Mouse (Mus musculus): ENCODE measurements around the gene Irf2bpl.

Gene Irf2bpl

GRCm38 (mm10) chr12:86859924-86860790 lies 24.4 kb downstream of the Irf2bpl start:
- no peak for DNase-seq (ENCODE audit: low read depth, low spot score)

DNA sequence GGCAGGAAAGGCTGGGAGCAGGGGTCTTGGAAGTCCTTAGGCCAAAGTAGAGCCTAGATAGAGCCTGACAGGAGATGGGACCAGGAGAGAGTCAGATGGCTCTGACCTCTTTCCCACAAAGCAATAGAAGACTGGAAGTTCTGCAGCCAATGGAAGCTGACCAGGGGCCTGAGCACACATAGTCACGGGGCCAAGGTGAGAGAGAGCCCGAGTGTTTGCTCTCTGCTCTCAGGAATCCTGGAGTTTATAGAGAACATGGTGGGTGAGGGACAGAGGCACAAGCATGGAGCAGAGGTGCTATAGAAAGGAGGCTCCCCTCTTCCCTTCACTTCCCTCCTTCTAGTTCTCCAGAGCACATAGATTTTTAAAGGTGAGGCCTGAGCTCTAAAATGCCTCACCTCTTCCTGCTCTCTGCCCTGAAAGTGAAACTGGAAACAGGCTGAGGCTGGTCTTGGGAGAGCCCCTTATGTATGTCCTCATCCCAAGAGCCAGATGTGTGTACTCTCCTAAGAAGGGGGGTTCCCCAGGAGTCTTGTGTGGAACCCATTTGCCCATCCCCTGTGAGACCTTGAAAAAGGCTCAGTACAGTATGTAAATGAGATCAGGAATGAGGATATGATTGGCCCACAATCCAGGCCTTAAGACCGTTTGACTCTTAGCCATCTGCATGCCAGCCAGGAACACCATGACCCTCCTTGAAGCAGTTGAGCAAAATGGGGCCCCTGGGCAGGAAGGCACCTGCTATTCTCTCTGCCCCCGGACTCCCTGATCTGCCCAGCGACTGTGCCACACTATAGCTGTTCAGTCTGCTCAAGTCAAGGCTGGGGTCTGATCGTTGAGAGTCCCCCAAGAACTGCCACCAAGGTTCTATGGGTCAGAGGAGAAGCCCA lies 25.4 kb downstream of the Irf2bpl start:
- no peak for DNase-seq (ENCODE audit: low read depth, low spot score)

DNA sequence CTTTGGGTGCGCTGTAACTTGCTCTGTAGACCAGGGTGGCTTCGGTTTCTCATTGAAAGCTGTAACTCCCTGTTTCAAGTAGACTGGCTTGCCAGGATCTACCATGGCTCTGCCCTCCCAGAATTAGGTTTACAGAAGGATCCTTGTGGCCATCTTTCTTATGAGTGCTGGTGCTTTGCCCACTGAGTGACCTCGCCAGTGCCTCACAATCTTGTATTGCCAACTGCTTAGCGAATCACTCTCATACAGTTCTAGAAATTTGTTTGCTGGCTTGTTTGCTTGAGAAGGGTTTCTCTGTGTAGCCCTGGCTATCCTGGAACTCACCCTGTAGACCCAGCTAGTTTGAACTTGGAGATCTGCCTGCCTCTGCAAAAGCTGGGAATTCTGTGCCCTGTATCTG lies 26.1 kb downstream of the Irf2bpl start:
- no peak for DNase-seq (ENCODE audit: low read depth, low spot score)

DNA sequence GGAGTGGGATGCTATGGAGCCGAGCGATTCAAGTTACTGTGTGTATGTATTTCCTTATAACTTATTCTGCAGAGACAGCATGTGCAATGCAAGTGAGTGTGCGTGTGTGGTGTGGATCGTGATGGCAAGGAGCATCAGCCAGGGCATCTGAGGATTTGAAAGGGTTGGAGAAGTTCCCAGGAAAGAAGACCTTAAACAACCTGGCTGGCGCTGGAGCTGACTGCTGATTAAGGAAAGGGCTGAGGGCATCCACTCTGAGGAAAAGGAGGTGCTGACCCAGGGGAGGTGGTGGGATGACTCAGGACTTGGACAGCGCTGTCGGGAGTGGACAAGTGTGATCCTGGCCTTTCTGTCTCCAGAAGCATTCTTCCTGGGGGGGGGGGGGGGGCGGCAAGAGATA lies 27.3 kb downstream of the Irf2bpl start:
- no peak for DNase-seq (ENCODE audit: low read depth, low spot score)

GRCm38 (mm10) chr12:86855670-86856069 lies 28.9 kb downstream of the Irf2bpl start:
- peak; percentile 51 for DNase-seq (ENCODE audit: low read depth, low spot score)

GRCm38 (mm10) chr12:86853516-86853915 lies 31.1 kb downstream of the Irf2bpl start:
- DNase-seq (ENCODE audit: low read depth, low spot score) = no peak

DNA sequence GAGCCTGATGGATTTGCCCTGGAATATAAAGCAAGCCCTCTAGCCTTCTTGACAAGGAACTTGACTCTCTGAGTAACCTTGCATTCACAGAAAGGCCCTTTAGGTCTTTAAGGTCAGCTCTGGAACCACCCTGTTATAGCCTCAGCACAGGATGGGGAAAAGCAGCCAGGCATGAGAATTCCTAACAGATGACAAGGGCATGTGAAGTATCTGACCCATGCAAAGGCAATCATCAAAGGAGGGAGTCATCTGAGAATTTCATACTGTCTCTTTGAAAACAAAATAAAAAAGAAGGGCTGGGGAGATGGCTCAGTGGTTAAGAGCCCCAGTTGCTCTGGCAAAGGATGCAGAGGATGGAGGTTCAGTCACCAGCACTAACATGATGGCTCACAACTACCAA lies 33.3 kb downstream of the Irf2bpl start:
- no peak for DNase-seq (ENCODE audit: low read depth, low spot score)

DNA sequence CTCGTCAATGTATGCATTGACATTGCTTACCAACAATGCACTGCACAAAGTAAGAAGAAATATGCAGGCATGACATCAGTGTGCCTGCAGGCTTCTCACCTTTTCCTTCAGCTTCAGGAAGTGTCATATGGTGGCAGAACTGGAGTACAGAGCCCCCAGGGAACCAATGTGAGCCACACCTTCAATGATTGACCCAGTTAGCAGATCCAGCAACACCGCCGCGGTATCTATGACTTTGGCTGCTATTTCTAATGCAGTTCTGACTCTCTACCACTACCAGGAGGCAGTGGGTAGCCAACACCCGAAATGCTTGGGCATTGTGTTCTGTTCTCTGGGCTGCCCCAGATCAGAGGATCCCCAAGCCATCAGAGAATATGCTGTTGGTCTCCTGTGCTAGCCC lies 33.9 kb downstream of the Irf2bpl start:
- DNase-seq (ENCODE audit: low read depth, low spot score) = no peak

DNA sequence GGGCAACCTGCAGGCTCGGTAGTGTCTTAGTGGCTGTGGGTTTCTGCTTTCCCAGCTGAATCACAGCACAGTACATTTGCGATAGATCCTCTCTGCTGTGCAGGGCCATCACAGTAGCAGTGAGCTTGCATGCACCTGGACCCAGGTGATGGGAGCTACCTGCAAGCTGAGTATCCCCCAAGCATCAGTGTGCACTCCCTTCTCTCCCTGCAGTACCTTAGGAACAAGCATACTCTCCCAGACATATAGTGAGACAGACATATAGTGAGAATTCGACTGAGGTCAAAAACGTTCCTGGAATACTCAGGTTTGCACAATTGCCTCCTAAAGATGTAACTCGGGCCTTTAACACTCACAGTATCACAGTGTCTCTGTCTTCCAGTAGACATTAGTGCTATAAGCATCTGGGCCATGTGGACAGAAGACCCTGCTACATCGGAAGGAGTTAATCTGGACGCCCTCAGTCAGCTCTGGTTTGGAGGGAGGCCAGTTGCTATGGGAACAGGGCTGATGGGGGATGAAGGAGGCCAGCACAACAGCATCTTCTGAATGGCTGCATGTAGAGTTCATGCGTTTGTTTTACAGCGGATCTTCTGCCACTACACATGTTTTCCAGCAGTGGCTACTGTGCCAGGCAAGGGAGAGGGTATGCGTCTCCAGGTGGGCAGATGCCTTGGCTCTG lies 34.5 kb downstream of the Irf2bpl start:
- peak; percentile 55 for DNase-seq (ENCODE audit: low read depth, low spot score)

- DNase-seq (ENCODE audit: low read depth, low spot score) = no peak
Observed at GRCm38 (mm10) chr12:86842866-86843459, 41.6 kb downstream of the Irf2bpl start.

DNA sequence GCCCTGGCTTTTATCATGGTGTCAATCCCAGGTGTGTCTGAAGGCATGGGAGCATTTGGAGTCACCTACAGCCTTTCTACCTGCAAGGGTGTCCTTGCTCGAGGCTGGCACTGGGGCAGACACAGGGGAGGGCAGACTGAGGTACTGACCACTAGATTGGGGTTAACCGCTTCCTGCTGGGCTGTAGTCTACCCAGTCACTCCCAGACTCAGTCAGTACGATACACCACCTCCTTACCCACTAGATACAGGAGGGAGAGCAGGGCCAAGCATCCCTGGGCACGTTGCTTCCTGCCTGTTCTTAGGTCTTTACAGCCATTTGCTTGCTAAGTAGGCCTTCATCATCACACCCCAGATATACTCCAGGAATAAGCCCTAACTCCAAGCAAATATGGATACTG lies 44.1 kb downstream of the Irf2bpl start:
- no peak for DNase-seq (ENCODE audit: low read depth, low spot score)

- no peak for DNase-seq (ENCODE audit: low read depth, low spot score)
Observed at GRCm38 (mm10) chr12:86838181-86838580, 46.4 kb downstream of the Irf2bpl start.

GRCm38 (mm10) chr12:86836431-86837047 lies 48.1 kb downstream of the Irf2bpl start:
- DNase-seq (ENCODE audit: low read depth, low spot score) = no peak

DNA sequence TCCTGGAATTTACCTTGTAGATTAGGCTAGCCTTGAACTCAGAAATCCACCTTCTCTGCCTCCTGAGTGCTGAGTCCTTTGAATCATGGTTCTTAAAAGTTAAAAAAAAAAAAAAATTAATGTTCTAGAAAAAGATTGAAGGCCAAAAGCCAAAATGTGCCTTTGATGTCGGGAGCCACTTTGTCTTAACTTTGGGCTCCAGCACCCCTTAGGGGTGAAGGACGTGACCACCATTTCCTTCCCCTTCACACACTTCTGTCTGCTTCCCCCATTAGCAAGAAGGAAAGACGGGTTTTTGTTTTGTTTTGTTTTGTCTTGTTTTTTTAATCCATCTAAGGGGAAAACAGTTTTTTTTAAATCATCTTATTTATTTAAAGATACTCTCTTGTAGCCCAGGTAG lies 48.7 kb downstream of the Irf2bpl start:
- DNase-seq (ENCODE audit: low read depth, low spot score) = no peak

GRCm38 (mm10) chr12:86834416-86834772 lies 50.2 kb downstream of the Irf2bpl start:
- DNase-seq (ENCODE audit: low read depth, low spot score) = no peak

- no peak for DNase-seq (ENCODE audit: low read depth, low spot score)
Observed at GRCm38 (mm10) chr12:86833711-86834415, 50.7 kb downstream of the Irf2bpl start.

- no peak for DNase-seq (ENCODE audit: low read depth, low spot score)
Observed at GRCm38 (mm10) chr12:86832551-86833182, 51.9 kb downstream of the Irf2bpl start.

DNA sequence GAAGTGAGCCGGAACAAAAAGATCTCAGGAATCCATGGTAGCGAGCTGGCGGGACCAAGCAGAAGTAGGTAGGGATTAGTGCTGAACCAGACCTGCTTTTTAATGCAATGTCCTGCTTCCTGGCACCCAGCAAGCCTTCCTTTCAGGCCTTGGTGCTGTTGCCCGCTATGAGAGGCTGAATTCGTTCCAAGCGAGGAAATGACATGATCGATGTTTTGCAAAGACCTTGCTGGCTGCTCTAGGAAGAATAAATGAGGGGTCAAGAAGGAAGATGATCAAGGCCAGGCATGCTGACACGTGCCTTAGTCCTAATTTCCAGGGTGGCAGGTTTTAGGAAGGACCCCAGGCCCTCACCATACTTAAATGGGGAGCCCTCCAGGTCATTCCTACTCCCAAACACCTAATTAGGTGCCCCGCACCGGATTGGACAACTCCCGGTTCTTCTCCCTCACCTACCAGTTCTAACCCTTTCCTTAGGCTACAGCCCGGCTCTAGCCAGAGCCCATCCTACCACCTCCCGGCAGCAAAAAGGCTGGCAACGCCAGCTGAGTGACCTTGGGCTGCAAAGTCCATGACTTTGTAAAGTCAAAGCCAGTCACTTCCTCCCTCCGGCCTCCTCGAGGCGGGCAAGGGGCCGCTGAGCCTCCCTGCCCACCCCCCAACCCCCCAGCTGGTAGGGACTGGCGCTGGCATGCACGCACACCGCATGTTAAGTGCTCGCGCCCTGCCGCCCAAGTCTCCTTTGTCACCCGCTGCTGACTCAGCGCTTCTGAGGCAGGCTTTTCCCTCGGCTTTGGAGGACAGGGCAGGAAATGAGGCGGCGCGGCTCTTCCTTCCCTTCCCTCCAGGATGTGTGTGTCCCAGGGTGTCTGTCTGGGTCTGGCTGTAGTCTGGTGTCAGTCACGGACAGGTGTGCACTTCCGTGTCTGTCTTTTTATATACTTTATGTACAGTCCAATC lies 52.7 kb downstream of the Irf2bpl start:
- no peak for DNase-seq (ENCODE audit: low read depth, low spot score)
